Mouse (Mus musculus) neutrophil, adult 59 days (primary cell): ENCODE data around the gene Zbtb21. TPM values are rescaled to one million over a fixed set of nuclear protein-coding genes. Genes with fewer than 3 reads are reported as not detected.

Experiments
- total RNA-seq, 2 experiments: library from RNA; stranded (reverse); gene quantifications; 1 replicate in 1 of 2; 2 replicates in 1 of 2; pipeline ENCODE4 v1.2.4; 2023

The Zbtb21 gene
- 10 to 100 TPM; 36.5 to 43.3 TPM for total RNA-seq

GRCm38 (mm10) chr16:97962151-97962948, at the start of gene Zbtb21, which contains the start of gene C2cd2:
Gene Zbtb21 (minus strand): TSS chr16:97962622.
Gene C2cd2 (minus strand): TSS chr16:97962598.

GRCm38 (mm10) chr16:97996616-97997382, 34.4 kb upstream of the Zbtb21 start, which contains the start of gene B230307C23Rik:
Gene B230307C23Rik (plus strand): TSS chr16:97997315.

Other genes with a start within 250 kb of the Zbtb21 start
- not detected for gene Ripk4, start 198.8 kb downstream of the Zbtb21 start, total RNA-seq
- 10 to 100 TPM; 11.2 to 16.3 TPM for gene Prdm15, start 110.8 kb downstream of the Zbtb21 start, total RNA-seq
- gene C2cd2, start within 50 bp of the Zbtb21 start, total RNA-seq, result 10 to 100 TPM; 13.9 to 18.7 TPM
- gene B230307C23Rik, start 34.7 kb upstream of the Zbtb21 start, total RNA-seq, result 10 to 100 TPM in 1 of 2 experiments, 1 to 10 TPM in 1; 8.3 to 14.0 TPM
- 1 to 10 TPM; 3.5 to 4.0 TPM for gene A630089N07Rik, start 119.8 kb upstream of the Zbtb21 start, total RNA-seq